Mouse (Mus musculus) spleen, postnatal 14 days (tissue): ENCODE data around the gene Kcnip4.
A peak's percentile ranks its signal among the peaks of the same experiment; 100 is the strongest.

ENCODE experiments used
- DNase-seq, 2 experiments: peaks; one replicate each; pipeline ENCODE4 v3.0.0; 2021 to 2022; ENCODE audit warnings: low spot score in 2 of 2

Gene Kcnip4

DNA sequence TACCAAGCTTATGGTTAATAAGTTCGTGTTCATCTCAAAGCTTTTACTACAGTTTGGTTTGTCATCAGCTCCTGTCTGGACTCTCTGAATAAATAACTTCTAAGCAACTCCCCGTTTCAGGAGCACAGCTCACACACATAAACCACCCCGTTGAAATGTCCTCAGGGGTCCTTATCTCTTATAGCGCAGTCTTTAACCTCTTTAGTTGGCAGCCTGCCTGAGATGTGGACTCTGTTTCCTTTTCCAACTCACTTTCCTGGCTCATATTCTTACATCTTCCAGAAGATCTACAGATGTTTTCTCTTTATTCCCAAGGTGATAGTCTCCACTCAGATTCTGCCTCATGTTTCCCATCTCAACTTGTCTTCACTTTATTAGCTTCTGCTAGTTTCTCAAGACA, 1116.4 kb downstream of the Kcnip4 start:
- DNase-seq = no peak

DNA sequence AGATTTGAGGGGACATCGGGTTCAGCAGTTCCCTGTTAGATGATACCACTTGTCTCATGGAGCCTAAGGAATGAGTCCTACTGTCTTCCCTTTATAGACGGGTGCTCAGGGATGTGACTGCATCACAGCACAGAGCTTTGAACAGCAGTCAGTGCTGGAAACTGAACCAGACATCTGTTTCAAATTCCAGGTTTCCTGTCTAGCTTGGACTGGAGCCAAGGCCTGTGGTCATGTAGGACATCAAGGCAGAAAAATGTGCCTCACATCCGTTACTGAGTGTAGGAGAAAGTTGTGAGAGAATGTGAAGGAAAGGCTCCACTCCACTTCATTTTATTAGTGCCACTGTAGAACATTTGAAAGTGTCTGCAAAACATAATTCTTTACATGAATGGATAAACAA, 1122.2 kb downstream of the Kcnip4 start:
- DNase-seq = no peak

DNA sequence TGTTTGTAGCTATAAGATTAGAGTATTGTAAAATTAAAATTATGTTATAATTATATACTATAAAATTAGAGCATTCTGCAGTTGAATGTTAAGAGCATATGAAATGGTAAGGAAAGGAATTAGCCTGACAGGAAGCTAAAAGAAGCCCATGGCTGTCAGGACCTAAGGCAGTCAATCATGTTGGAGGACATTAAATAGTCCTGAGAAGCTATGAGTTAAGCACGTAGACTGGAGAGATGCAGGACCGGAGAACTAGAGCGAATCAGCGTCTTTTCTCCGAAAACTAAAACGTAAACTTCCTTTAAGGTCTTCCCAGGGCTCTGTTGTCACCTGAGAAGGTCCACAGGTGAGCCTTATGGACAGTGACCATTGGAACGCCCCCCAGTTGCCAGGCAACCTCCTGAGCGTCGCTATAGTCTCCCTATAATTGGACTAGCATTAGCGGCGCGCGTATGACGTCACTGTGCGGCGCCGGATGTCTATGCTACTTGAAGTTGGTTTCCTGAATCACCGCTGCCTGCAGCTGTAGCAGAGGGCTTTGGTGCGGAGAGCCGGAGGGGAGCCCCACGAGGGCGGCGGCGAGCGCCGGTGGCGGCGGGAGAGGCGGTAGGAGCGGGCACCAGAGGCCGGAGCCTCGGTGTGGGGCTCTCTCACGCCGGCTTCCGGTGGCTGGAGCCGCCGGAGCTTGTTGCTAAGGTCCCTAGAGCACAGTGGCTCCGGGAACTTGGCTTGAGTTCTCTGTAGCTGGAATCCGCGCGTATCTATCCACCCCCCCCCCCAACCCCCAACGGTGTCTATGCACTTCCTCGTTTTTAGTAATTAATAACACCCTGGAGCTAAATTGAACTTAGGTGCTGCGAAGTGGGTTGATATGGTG, 1152.6 kb downstream of the Kcnip4 start:
- DNase-seq = peak; percentile 71 to 88

DNA sequence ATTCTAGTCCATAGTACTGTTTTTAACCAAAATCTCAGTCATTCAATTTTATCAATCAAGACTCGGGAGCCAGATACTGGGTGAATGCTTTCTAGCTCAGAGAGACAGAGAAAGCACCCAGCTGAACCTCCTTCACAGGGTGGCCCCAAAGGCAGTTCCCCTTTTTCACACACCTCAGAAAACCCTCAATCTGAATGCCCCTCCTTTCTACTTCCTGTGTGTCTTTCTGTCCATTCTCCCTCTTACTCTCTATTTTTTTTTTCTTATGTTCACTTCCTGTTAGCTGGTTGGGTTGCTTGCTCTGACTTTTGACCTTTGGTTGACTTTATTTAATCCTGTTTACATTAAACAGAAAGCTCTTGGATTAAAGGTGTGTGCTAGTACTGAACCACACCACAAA, 1175.4 kb downstream of the Kcnip4 start:
- no peak for DNase-seq

DNA sequence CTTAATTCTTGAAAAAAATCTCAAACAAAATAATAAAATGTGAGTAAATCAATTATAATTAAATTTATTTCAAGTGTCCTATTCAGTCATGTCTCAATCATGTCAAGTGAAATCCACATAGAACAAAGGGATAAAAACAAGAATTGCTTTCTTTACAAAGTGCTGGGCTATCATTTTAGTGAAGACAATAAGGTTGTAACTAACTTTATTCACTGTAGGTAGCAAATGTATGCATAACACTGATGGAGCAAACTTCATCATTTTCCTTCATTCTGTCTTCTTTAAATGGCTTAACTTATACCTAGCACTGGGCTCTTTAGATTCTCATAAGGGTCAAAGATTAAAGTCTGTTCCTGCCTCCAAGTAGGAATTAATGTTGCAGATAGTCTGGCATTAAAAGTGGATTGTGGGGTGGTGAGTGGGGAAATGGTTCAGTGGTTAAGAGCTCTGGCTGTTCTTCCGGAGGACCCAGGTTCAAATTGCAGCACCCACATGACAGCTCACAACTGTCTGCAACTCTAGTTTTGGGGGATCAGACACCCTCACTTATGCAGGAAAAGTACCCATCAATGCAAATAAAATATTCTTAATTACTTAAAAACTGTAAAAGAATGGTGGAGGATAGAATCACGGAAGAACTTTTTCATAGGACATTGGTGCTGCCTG, 1178.6 kb downstream of the Kcnip4 start:
- DNase-seq = no peak

DNA sequence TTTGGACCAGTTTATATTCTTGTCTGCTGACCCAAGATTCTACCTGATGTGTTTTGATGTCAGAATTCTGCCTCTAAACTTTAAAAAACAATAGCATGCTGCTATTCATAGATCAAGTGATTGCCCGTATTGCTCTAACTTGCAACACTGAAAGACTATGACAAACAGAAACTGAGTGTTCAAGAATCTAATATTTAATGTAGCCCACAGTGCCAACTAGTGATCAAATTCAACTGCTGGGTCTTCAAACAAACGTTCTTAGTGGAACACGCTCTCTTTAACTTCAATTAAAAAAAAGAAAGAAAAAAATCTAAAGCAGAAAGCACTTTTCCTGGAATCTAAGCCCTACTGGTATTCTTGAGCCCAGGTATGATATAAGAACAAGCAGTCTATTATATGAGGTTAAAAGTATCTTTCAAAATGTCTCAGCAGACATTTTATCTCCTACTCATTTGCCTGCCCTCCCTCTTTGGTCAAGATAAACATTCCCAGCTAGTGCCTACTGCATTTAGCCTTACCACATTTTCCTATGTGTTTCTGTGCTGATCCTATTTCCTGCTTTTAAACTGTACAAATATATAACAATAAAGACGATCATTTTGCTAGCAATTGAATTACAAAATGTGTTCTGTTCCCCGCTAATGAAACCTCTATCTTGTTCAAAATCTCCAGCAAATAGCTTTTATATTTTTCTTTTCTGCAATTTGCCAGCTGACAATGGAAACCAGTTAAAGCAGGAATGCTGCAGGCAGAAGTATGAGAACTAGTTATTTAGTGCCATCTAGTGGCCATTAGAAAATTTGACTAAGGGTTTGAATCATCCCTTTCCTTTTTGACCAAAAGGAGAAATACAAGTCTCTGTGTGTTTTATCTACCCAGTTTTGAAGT, 1179.4 kb downstream of the Kcnip4 start:
- no peak for DNase-seq

DNA sequence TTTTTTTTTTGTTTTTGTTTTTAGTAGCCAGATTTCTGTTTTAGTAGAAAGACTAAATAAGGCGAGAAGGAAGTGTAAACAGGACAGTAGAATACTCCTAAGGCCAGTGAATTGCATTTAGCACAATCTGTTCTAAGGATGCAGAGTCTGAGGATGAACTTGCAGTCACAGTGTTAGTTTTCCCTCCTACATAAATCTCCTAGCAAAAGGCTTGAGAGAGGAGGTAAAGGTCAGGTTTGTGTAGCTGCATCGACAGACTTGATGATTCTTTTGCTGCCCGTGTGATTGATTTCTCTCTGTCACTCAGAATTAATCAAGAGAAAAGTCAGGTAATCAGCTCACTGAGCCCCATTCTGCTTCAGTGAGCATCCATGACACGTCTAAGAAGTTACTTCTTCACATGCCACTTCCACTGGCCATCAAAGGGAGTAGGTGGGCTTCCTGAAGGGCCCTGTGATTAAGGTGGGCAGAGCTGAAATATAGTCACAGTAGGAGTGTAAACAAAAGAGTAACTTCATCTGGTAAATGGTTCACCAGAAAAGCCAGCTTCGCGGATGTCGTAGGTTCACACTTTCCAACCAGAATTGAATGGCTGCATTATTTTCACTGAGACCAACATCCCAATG, 1183.8 kb downstream of the Kcnip4 start:
- no peak for DNase-seq
